Mouse (Mus musculus) CH12.LX (cell line): Measurements from ENCODE around the gene Nectin3. TPM values are rescaled to one million over a fixed set of nuclear protein-coding genes. Genes with fewer than 3 reads are reported as not detected.

Source experiments
- DNase-seq: peaks from one replicate; pipeline ENCODE4 v3.0.0-alpha.2; 2013; ENCODE audit errors: extremely low read depth
- H3K27ac ChIP-seq: 2 replicates; pipeline ENCODE4 v1.5.1; 2012; ENCODE audit warnings: low read depth, mild to moderate bottlenecking, control low read depth, moderate library complexity; ENCODE audit not compliant: insufficient read depth
- H3K27me3 ChIP-seq: replicated peaks from 2 replicates; pipeline ENCODE3; 2012; ENCODE audit warnings: inconsistent platforms
- H3K36me3 ChIP-seq, 2 experiments: replicated peaks in 1 of 2; 2 replicates each; pipeline versions ENCODE3 to v1.6.1; 2012; ENCODE audit warnings: inconsistent platforms in 1 of 2, low read length in 1 of 2, mild to moderate bottlenecking in 1 of 2, mixed read lengths in 1 of 2, moderate library complexity in 1 of 2; ENCODE audit not compliant: control insufficient read depth in 1 of 2, insufficient read depth in 1 of 2
- H3K4me1 ChIP-seq, 2 experiments: 2 replicates each; pipeline ENCODE4 v1.6.1; 2012; ENCODE audit warnings: inconsistent platforms in 1 of 2, moderate library complexity in 1 of 2; ENCODE audit not compliant: insufficient read depth in 2 of 2, control insufficient read depth in 1 of 2
- H3K4me2 ChIP-seq: 2 replicates; pipeline ENCODE4 v1.6.1; 2012; ENCODE audit warnings: low read depth, mild to moderate bottlenecking, control low read depth; ENCODE audit not compliant: poor library complexity, insufficient read depth, severe bottlenecking
- H3K4me3 ChIP-seq, 3 experiments: fragments of 150-350 bp in 1 of 3; sonication (generic) in 1 of 3; replicated peaks in 1 of 3; 2 replicates each; pipeline versions ENCODE3 to v1.5.1; 2011 to 2012; ENCODE audit warnings: low read depth in 2 of 3, low read length in 2 of 3, mild to moderate bottlenecking in 2 of 3, moderate library complexity in 2 of 3, control low read depth in 1 of 3, improper control_type of control experiment in 1 of 3, inconsistent platforms in 1 of 3, mixed read lengths in 1 of 3; ENCODE audit not compliant: poor library complexity in 1 of 3
- H3K79me2 ChIP-seq: replicated peaks from 2 replicates; pipeline ENCODE4 v1.6.1; 2012; ENCODE audit warnings: mild to moderate bottlenecking, moderate library complexity; ENCODE audit not compliant: control insufficient read depth, poor library complexity, insufficient read depth, severe bottlenecking; ENCODE audit errors: extremely low read depth
- H3K9ac ChIP-seq: 2 replicates; pipeline ENCODE4 v1.6.1; 2012; ENCODE audit warnings: low read depth, mild to moderate bottlenecking, control low read depth, moderate library complexity; ENCODE audit not compliant: insufficient read depth
- H3K9me3 ChIP-seq: replicated peaks from 2 replicates; pipeline ENCODE3; 2012; ENCODE audit warnings: low read length, inconsistent platforms, mixed read lengths
- E2F4 ChIP-seq: IDR thresholded peaks from 2 replicates; pipeline ENCODE4 v1.6.1; 2011; ENCODE audit warnings: low read depth, low read length, improper control_type of control experiment; ENCODE audit not compliant: insufficient replicate concordance
- GABPA ChIP-seq: IDR thresholded peaks from 2 replicates; pipeline ENCODE4 v1.6.1; 2012; ENCODE audit warnings: low read depth, low read length, improper control_type of control experiment, inconsistent platforms; ENCODE audit not compliant: insufficient replicate concordance
- JUND ChIP-seq: conservative IDR thresholded peaks from 2 replicates; pipeline ENCODE4 v1.6.1; 2011; ENCODE audit warnings: low read depth, low read length, improper control_type of control experiment
- MAFK ChIP-seq: IDR thresholded peaks from 2 replicates; pipeline ENCODE4 v1.6.1; 2011; ENCODE audit warnings: low read length, improper control_type of control experiment; ENCODE audit not compliant: insufficient replicate concordance
- MAX ChIP-seq: IDR thresholded peaks from 2 replicates; pipeline ENCODE4 v1.6.1; 2011; ENCODE audit warnings: low read length, improper control_type of control experiment
- MYC ChIP-seq: IDR thresholded peaks from 2 replicates; pipeline ENCODE4 v1.6.1; 2011; ENCODE audit warnings: low read depth, mild to moderate bottlenecking, improper control_type of control experiment, low read length
- PAX5 ChIP-seq: IDR thresholded peaks from 2 replicates; pipeline ENCODE4 v1.6.1; 2012; ENCODE audit warnings: low read length, inconsistent platforms, mixed read lengths
- SMC3 ChIP-seq: IDR thresholded peaks from 2 replicates; pipeline ENCODE4 v1.6.1; 2011; ENCODE audit warnings: low read depth, low read length, improper control_type of control experiment
- TCF12 ChIP-seq: IDR thresholded peaks from 2 replicates; pipeline ENCODE4 v1.6.1; 2014; ENCODE audit warnings: low read depth, mild to moderate bottlenecking, inconsistent platforms, low read length, improper control_type of control experiment
- USF1 ChIP-seq: IDR thresholded peaks from 2 replicates; pipeline ENCODE4 v1.6.1; 2014; ENCODE audit warnings: low read depth, mild to moderate bottlenecking, inconsistent platforms, low read length, improper control_type of control experiment
- USF2 ChIP-seq: conservative IDR thresholded peaks from 2 replicates; pipeline ENCODE4 v1.6.1; 2011; ENCODE audit warnings: low read depth, low read length, improper control_type of control experiment
- ZC3H11A ChIP-seq: IDR thresholded peaks from 2 replicates; pipeline ENCODE4 v1.6.1; 2012; ENCODE audit warnings: low read depth, mild to moderate bottlenecking, inconsistent platforms, low read length, improper control_type of control experiment
- ZMIZ1 ChIP-seq: IDR thresholded peaks from 2 replicates; pipeline ENCODE4 v1.6.1; 2012; ENCODE audit warnings: low read depth, mild to moderate bottlenecking, inconsistent platforms, low read length, improper control_type of control experiment
- dilution Hi-C: fragments of 300-500 bp; cut with MboI; formaldehyde crosslinking; loops from 2 replicates; pipeline ENCODE4 v1.14.3; 2020; ENCODE audit warnings: low sequenced_read_pairs; ENCODE audit not compliant: extremely low pct_unique_long_range_greater_than_20kb, extremely low pct_ligation_motif_present
- in situ Hi-C: fragments of 300-500 bp; cut with MboI; formaldehyde crosslinking; loops from 3 replicates; pipeline ENCODE4 v1.14.3; 2019; ENCODE audit warnings: low sequenced_read_pairs, low pct_ligation_motif_present, low pct_unique_long_range_greater_than_20kb, mixed read lengths
- polyA plus RNA-seq: library from polyadenylated mRNA; unstranded; fragments of >175 nt; gene quantifications from 2 replicates; pipeline ENCODE4 v1.2.1, GENCODE M21; 2012; ENCODE audit warnings: low read depth; ENCODE audit not compliant: insufficient read length
- total RNA-seq, 2 experiments: library from RNA; depleted of rRNA; stranded (reverse); fragments of 300-350 nt in 1 of 2; fragments of >200 nt in 1 of 2; gene quantifications; 2 replicates each; pipeline ENCODE4 v1.2.3; 2012 to 2014

Gene Nectin3
- total and polyA plus RNA-seq, 3 experiments: not detected

DNA sequence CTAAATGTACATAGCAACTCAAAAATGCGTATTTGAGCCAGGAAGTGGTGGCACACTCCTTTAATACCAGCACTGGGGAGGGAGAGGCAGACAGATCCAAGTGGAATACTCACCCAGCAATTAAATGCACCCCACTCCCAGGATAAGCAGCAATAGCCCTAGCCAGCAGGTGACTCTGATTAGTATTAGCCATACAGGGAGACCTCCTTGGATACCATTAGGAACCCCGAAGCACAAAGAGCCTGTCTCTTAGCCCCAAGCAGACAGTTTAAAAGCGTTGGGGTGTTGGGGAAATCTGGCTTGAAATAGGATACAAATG, 87.6 kb downstream of the Nectin3 start:
- Histone ChIP-seq H3K9me3 (peaks cover 56% of the 10 kb centered on the region), H3K4me1 (no peaks in the 10 kb centered on the region; a peak in 1 of 4 replicates), H3K36me3 (no peaks in the 10 kb centered on the region), H3K9ac (no peak overlapping the region), H3K4me3 (no peak overlapping the region)
- dilution Hi-C loops: no loop called here
- TF ChIP-seq ZMIZ1: no peak
- TF ChIP-seq USF2: no peak
- TF ChIP-seq E2F4: no peak
- no peak for TF ChIP-seq JUND
- TF ChIP-seq MYC: no peak
- TF ChIP-seq SMC3: no peak
- TF ChIP-seq, all 38 proteins: peak for 0
- Histone ChIP-seq H3K27me3 (no peaks in the 10 kb centered on the region), H3K27ac (no peak overlapping the region), H3K79me2 (no peaks in the 10 kb centered on the region), H3K4me2 (no peak overlapping the region)
- in situ Hi-C loops: no loop called here
- DNase-seq: no peak

- no peak overlapping the region for H3K4me3 ChIP-seq
- no peak overlapping the region for H3K9ac ChIP-seq
- no peaks in the 10 kb centered on the region for H3K27me3 ChIP-seq
- no peak for DNase-seq
- no peak overlapping the region for H3K4me2 ChIP-seq
- in situ Hi-C loops (no loop called here), dilution Hi-C loops (no loop called here)
- H3K9me3 ChIP-seq: peaks cover 58% of the 10 kb centered on the region
- no peak overlapping the region for H3K27ac ChIP-seq
- H3K4me1 ChIP-seq: no peaks in the 10 kb centered on the region; a peak in 1 of 4 replicates
- TF ChIP-seq GABPA: no peak
- peak; percentile 28; the same call in 1 of the 2 replicates for TF ChIP-seq USF2
- peak; percentile 33 for TF ChIP-seq USF1
- TF ChIP-seq, all 38 proteins: peak for 2
- Histone ChIP-seq H3K36me3 (no peaks in the 10 kb centered on the region), H3K79me2 (no peaks in the 10 kb centered on the region)
These were observed 88.1 kb downstream of the Nectin3 start for GRCm38 (mm10) chr16:46410053-46410738.

- TF ChIP-seq ZC3H11A (no peak), MAX (no peak), PAX5 (no peak), TCF12 (no peak), JUND (no peak), SMC3 (no peak), MAFK (no peak)
- peaks cover 45% of the 10 kb centered on the region for H3K9me3 ChIP-seq
- DNase-seq: no peak
- dilution Hi-C loops (no loop called here), in situ Hi-C loops (no loop called here)
- no peaks in the 10 kb centered on the region for H3K36me3 ChIP-seq
- H3K4me1 ChIP-seq: no peaks in the 10 kb centered on the region; a peak in 1 of 4 replicates
- H3K27ac ChIP-seq: no peak overlapping the region
- H3K4me2 ChIP-seq: no peak overlapping the region
- H3K9ac ChIP-seq: no peak overlapping the region
- no peaks in the 10 kb centered on the region for H3K27me3 ChIP-seq
- no peak overlapping the region for H3K4me3 ChIP-seq
- no peaks in the 10 kb centered on the region for H3K79me2 ChIP-seq
These were observed 90.3 kb downstream of the Nectin3 start for GRCm38 (mm10) chr16:46407997-46408396.
